Mouse (Mus musculus) stomach, postnatal 0 days (tissue): ENCODE measurements around the gene Xpc.

Experiments used
- CTCF ChIP-seq: IDR thresholded peaks from 2 replicates; pipeline ENCODE4 v1.5.1; 2016; ENCODE audit warnings: antibody characterized with exemption, low read depth, mild to moderate bottlenecking, moderate library complexity
- EP300 ChIP-seq: optimal IDR thresholded peaks from 2 replicates; pipeline ENCODE3; 2016; ENCODE audit warnings: antibody characterized with exemption

DNA sequence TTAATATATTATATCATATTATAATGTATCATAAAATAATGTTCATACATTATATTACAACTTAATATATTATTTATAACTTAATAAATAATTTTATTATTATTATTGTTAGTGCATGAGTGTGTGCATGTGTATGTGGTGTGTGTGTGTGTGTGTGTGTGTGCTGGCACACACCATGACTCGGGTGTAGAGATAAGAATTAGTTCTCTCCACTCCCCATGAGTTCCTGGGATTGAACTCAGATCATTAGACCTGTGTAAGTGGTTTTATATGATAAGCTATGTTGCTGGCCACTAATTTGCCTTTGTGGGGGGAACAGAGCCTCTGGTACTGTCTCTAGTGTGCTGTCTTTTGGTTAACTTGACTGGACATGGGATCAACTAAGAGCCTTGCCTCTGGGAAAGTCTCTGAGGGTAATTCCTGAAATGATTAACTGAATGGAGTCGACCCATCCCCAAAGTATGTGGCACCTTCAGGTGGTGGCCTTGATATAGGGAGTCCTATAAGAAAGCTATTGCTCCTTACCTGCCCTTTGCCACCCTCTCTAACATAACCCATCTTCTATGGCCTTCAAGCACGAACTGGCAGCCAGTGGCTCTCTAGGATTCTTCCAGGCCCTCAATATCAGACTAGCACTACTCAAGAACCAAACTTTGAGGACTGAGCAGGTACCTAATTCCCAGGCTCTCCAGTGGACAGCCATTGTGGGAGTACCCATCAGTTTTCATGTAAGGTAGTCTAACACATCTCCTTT lies 66.0 kb downstream of the Xpc start:
- TF ChIP-seq CTCF (no peak), EP300 (no peak)
